Mouse (Mus musculus) liver, embryonic 13.5 days (tissue): Measurements from ENCODE around the gene Rcan1. TPM values are rescaled to one million over a fixed set of nuclear protein-coding genes. Genes with fewer than 3 reads are reported as not detected.

Source experiments
- ATAC-seq: fragments of 200-750 bp; cut with Nextera tagmentation; 2 replicates; pipeline ENCODE4 v1.8.0; 2017; ENCODE audit warnings: low read depth, mild to moderate bottlenecking, moderate number of reproducible peaks, moderate library complexity
- DNase-seq: peaks from one replicate; pipeline ENCODE4 v3.0.0; 2022
- H3K27ac ChIP-seq: fragments of 300-500 bp; sonication (generic); 2 replicates; pipeline ENCODE4 v1.5.1; 2015; ENCODE audit warnings: moderate library complexity, mild to moderate bottlenecking, inconsistent platforms
- H3K27me3 ChIP-seq: fragments of 300-500 bp; sonication (generic); 2 replicates; pipeline ENCODE4 v1.6.1; 2015; ENCODE audit warnings: mild to moderate bottlenecking, inconsistent platforms
- H3K36me3 ChIP-seq: fragments of 300-500 bp; sonication (generic); 2 replicates; pipeline ENCODE4 v1.6.1; 2015; ENCODE audit warnings: mild to moderate bottlenecking, inconsistent platforms
- H3K4me1 ChIP-seq: fragments of 300-500 bp; sonication (generic); replicated peaks from 2 replicates; pipeline ENCODE4 v1.6.1; 2015; ENCODE audit warnings: inconsistent platforms
- H3K4me2 ChIP-seq: fragments of 300-500 bp; sonication (generic); 2 replicates; pipeline ENCODE4 v1.6.1; 2015; ENCODE audit warnings: inconsistent platforms, mild to moderate bottlenecking, moderate library complexity
- H3K4me3 ChIP-seq: fragments of 300-500 bp; sonication (generic); replicated peaks from 2 replicates; pipeline ENCODE4 v1.5.1; 2015; ENCODE audit warnings: mild to moderate bottlenecking, inconsistent platforms
- H3K9ac ChIP-seq: fragments of 300-500 bp; sonication (generic); 2 replicates; pipeline ENCODE4 v1.6.1; 2015; ENCODE audit warnings: mild to moderate bottlenecking, inconsistent platforms
- H3K9me3 ChIP-seq: fragments of 300-500 bp; sonication (generic); replicated peaks from 2 replicates; pipeline ENCODE4 v1.6.1; 2016; ENCODE audit warnings: inconsistent platforms
- WGBS: fragments of 180-500 bp; shearing (Covaris S2); methylation state at CpG from one replicate; pipeline ENCODE4 v1.1.7; 2015; ENCODE audit not compliant: insufficient replicate concordance; 5-methylcytosine and 5-hydroxymethylcytosine counted together
- polyA plus RNA-seq: library from polyadenylated mRNA; unstranded; fragments of >200 nt; fragmentation: Nextera tagmentation; extraction: Ambion mirVana; gene quantifications from 2 replicates; pipeline ENCODE4 v1.2.1, GENCODE M21; 2015

Gene Rcan1
- polyA plus RNA-seq, 1 experiment from 2014 or later = 9.4 TPM

GRCm38 (mm10) chr16:92430731-92431130 lies 39.9 kb downstream of the Rcan1 start:
- Histone ChIP-seq H3K4me3 (no peak overlapping the region), H3K9me3 (no peaks in the 10 kb centered on the region), H3K27ac (no peak overlapping the region), H3K36me3 (no peaks in the 10 kb centered on the region), H3K4me1 (peaks cover 16% of the 10 kb centered on the region), H3K27me3 (no peaks in the 10 kb centered on the region), H3K4me2 (no peak overlapping the region), H3K9ac (no peak overlapping the region)
- DNase-seq (no peak), ATAC-seq (no peak)
- WGBS = 62% methylated on average over 8 of the region's 8 CpGs

- 53% methylated on average over 19 of the region's 19 CpGs for WGBS
- H3K4me2 ChIP-seq = no peak overlapping the region
- no peak overlapping the region for H3K27ac ChIP-seq
- H3K4me3 ChIP-seq = no peak overlapping the region
- no peak overlapping the region for H3K9ac ChIP-seq
- H3K9me3 ChIP-seq = no peaks in the 10 kb centered on the region
- no peaks in the 10 kb centered on the region for H3K36me3 ChIP-seq
- ATAC-seq (no peak), DNase-seq (no peak)
- peaks cover 14% of the 10 kb centered on the region for H3K4me1 ChIP-seq
- H3K27me3 ChIP-seq = no peaks in the 10 kb centered on the region
These were observed 42.3 kb downstream of the Rcan1 start for GRCm38 (mm10) chr16:92428197-92428950.

- WGBS = 68% methylated on average over 6 of the region's 6 CpGs
- H3K27ac ChIP-seq = no peak overlapping the region
These were observed 44.0 kb downstream of the Rcan1 start for GRCm38 (mm10) chr16:92426708-92427107.

GRCm38 (mm10) chr16:92425875-92426274 lies 44.8 kb downstream of the Rcan1 start:
- Histone ChIP-seq H3K27ac (no peak overlapping the region), H3K36me3 (no peaks in the 10 kb centered on the region), H3K4me1 (peaks cover 14% of the 10 kb centered on the region), H3K9ac (no peak overlapping the region), H3K9me3 (no peaks in the 10 kb centered on the region), H3K4me2 (no peak overlapping the region), H3K27me3 (no peaks in the 10 kb centered on the region), H3K4me3 (no peak overlapping the region)
- WGBS = 67% methylated on average over 11 of the region's 11 CpGs
- ATAC-seq (no peak), DNase-seq (no peak)

More at GRCm38 (mm10) chr16:92426708-92427107, 44.0 kb downstream of the Rcan1 start:
- no peak for ATAC-seq
- H3K9me3 ChIP-seq = no peaks in the 10 kb centered on the region
- H3K4me1 ChIP-seq = peaks cover 14% of the 10 kb centered on the region
- DNase-seq = no peak
- H3K36me3 ChIP-seq = no peaks in the 10 kb centered on the region
- H3K9ac ChIP-seq = no peak overlapping the region
- H3K4me3 ChIP-seq = no peak overlapping the region
- H3K4me2 ChIP-seq = no peak overlapping the region
- H3K27me3 ChIP-seq = no peaks in the 10 kb centered on the region

- Histone ChIP-seq H3K4me2 (no peak overlapping the region), H3K36me3 (no peaks in the 10 kb centered on the region), H3K27ac (no peak overlapping the region), H3K9me3 (no peaks in the 10 kb centered on the region), H3K27me3 (no peaks in the 10 kb centered on the region), H3K9ac (no peak overlapping the region), H3K4me3 (no peak overlapping the region), H3K4me1 (peaks cover 5% of the 10 kb centered on the region)
- no peak for DNase-seq
- ATAC-seq = no peak
- 60% methylated on average over 10 of the region's 10 CpGs for WGBS
These were observed 47.3 kb downstream of the Rcan1 start for GRCm38 (mm10) chr16:92423363-92423762.

- WGBS = 79% methylated on average over 13 of the region's 13 CpGs
- Histone ChIP-seq H3K9ac (no peak overlapping the region), H3K4me2 (no peak overlapping the region), H3K27ac (no peak overlapping the region), H3K27me3 (no peaks in the 10 kb centered on the region), H3K9me3 (no peaks in the 10 kb centered on the region), H3K36me3 (no peaks in the 10 kb centered on the region), H3K4me1 (peaks cover 5% of the 10 kb centered on the region; the same call in 1 of the 2 replicates), H3K4me3 (no peak overlapping the region)
- ATAC-seq (no peak; the same call in 1 of the 2 replicates), DNase-seq (no peak)
These were observed 48.0 kb downstream of the Rcan1 start for GRCm38 (mm10) chr16:92422435-92423362.

GRCm38 (mm10) chr16:92421147-92421934 lies 49.3 kb downstream of the Rcan1 start:
- no peaks in the 10 kb centered on the region for H3K9me3 ChIP-seq
- no peak overlapping the region for H3K27ac ChIP-seq
- H3K9ac ChIP-seq = no peak overlapping the region
- ATAC-seq (no peak), DNase-seq (no peak)
- H3K36me3 ChIP-seq = no peaks in the 10 kb centered on the region
- H3K4me3 ChIP-seq = no peak overlapping the region
- H3K27me3 ChIP-seq = no peaks in the 10 kb centered on the region
- 60% methylated on average over 13 of the region's 13 CpGs for WGBS
- no peak overlapping the region for H3K4me2 ChIP-seq
- peaks cover 8% of the 10 kb centered on the region for H3K4me1 ChIP-seq

- no peaks in the 10 kb centered on the region for H3K36me3 ChIP-seq
- no peak overlapping the region for H3K4me2 ChIP-seq
- no peak overlapping the region for H3K27ac ChIP-seq
- no peak overlapping the region for H3K9ac ChIP-seq
- no peak for DNase-seq
- no peaks in the 10 kb centered on the region for H3K27me3 ChIP-seq
- WGBS = 81% methylated on average over 5 of the region's 5 CpGs
- no peak overlapping the region for H3K4me3 ChIP-seq
- peaks cover 15% of the 10 kb centered on the region for H3K4me1 ChIP-seq
- H3K9me3 ChIP-seq = no peaks in the 10 kb centered on the region
- no peak for ATAC-seq
These were observed 50.0 kb downstream of the Rcan1 start for GRCm38 (mm10) chr16:92420641-92421040.

- Histone ChIP-seq H3K9me3 (no peaks in the 10 kb centered on the region), H3K4me3 (no peak overlapping the region), H3K9ac (no peak overlapping the region), H3K4me1 (peaks cover 21% of the 10 kb centered on the region), H3K27me3 (no peaks in the 10 kb centered on the region), H3K27ac (no peak overlapping the region), H3K4me2 (no peak overlapping the region), H3K36me3 (no peaks in the 10 kb centered on the region)
- DNase-seq (no peak), ATAC-seq (no peak)
- WGBS = 86% methylated on average over 12 of the region's 12 CpGs
These were observed 51.6 kb downstream of the Rcan1 start for GRCm38 (mm10) chr16:92419099-92419498.

- ATAC-seq = no peak
- Histone ChIP-seq H3K4me2 (no peak overlapping the region), H3K27me3 (no peaks in the 10 kb centered on the region), H3K9me3 (no peaks in the 10 kb centered on the region), H3K4me3 (no peak overlapping the region), H3K9ac (no peak overlapping the region), H3K4me1 (peaks cover 18% of the 10 kb centered on the region), H3K36me3 (no peaks in the 10 kb centered on the region), H3K27ac (no peak overlapping the region)
- no peak for DNase-seq
- 76% methylated on average over 2 of the region's 2 CpGs for WGBS
These were observed 53.4 kb downstream of the Rcan1 start for GRCm38 (mm10) chr16:92417267-92417666.

- no peaks in the 10 kb centered on the region for H3K36me3 ChIP-seq
- no peaks in the 10 kb centered on the region for H3K9me3 ChIP-seq
- H3K27ac ChIP-seq = peak overlapping the region; percentile 65
- 28% methylated on average over 7 of the region's 7 CpGs for WGBS
- no peak overlapping the region for H3K9ac ChIP-seq
- ATAC-seq (0 out of 2 replicates have a peak, but pooled peaks have one; percentile 26), DNase-seq (no peak)
- no peak overlapping the region for H3K4me3 ChIP-seq
- peaks cover 22% of the 10 kb centered on the region for H3K4me1 ChIP-seq
- no peaks in the 10 kb centered on the region for H3K27me3 ChIP-seq
- H3K4me2 ChIP-seq = no peak overlapping the region
These were observed 55.0 kb downstream of the Rcan1 start for GRCm38 (mm10) chr16:92415702-92416118.
